Mouse (Mus musculus): ENCODE data around the gene Sncg. TPM values are rescaled to one million over a fixed set of nuclear protein-coding genes. Genes with fewer than 3 reads are reported as not detected.
"Not testable (repeated sequence)": the region's sequence is repeated elsewhere in the genome, so short reads cannot be mapped to it uniquely, and the experiment has no call there.

Gene Sncg
- polyA plus RNA-seq, 1 experiment = 6.6 TPM

DNA sequence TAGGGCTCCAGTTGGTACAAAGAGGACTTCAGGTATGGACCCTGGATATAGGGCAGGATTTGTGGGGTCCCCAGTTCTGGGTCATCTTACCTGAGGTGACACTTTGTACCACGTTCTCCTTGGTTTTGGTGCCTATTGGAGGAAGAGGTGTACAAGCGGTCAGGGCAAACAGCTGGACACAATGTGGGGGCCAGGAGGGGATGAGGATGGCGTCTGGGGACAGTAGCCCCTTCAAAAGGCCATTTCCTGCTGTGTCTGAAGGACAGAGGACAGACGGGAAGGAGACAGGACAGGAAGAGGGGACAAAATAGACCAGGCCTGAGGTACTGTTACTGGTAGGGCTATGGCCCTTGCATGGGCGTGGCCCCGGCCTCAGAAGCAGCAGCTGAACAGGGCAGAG, 1.0 kb downstream of the Sncg start:
- no peak overlapping the region for H3K4me3 ChIP-seq (ENCODE audit: insufficient read depth, low read length)
- H3K27ac ChIP-seq (ENCODE audit: insufficient read depth, low read length) = no peak overlapping the region
- H3K4me1 ChIP-seq (ENCODE audit: control insufficient read depth, insufficient read depth, low read length) = peaks cover under 1% of the 10 kb centered on the region; the same call in 1 of the 2 replicates
- TF ChIP-seq CTCF (IDR thresholded peaks at IDR 0.05; ENCODE audit: borderline replicate concordance, insufficient read depth, low read length) (no peak), POLR2A (IDR thresholded peaks at IDR 0.05; ENCODE audit: low read depth, low read length) (no peak)

DNA sequence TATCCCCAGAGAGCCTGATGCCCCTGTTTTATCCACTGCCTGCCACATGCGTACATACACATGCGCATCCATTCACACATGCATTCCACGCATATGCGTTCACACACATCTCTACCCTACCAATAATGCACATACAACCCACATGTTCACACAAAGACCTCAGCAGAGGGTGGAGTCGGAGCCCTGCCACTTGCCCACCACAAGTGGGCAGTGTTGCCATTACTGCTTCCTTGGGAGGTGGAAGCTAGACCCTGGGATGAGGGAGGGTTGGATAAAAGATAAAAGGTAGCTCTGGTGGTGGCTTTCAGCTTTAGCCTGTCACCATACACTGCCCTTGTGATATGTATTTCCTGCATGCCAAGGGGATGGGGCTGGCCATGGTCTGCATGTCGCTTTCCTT, 1.9 kb downstream of the Sncg start:
- TF ChIP-seq CTCF (IDR thresholded peaks at IDR 0.05; ENCODE audit: borderline replicate concordance, insufficient read depth, low read length) = peak; percentile 43; the same call in 1 of the 2 replicates
- TF ChIP-seq POLR2A (IDR thresholded peaks at IDR 0.05; ENCODE audit: low read depth, low read length) = no peak
- no peak overlapping the region for H3K27ac ChIP-seq (ENCODE audit: insufficient read depth, low read length)
- no peaks in the 10 kb centered on the region for H3K4me1 ChIP-seq (ENCODE audit: control insufficient read depth, insufficient read depth, low read length)
- H3K4me3 ChIP-seq (ENCODE audit: insufficient read depth, low read length) = no peak overlapping the region

DNA sequence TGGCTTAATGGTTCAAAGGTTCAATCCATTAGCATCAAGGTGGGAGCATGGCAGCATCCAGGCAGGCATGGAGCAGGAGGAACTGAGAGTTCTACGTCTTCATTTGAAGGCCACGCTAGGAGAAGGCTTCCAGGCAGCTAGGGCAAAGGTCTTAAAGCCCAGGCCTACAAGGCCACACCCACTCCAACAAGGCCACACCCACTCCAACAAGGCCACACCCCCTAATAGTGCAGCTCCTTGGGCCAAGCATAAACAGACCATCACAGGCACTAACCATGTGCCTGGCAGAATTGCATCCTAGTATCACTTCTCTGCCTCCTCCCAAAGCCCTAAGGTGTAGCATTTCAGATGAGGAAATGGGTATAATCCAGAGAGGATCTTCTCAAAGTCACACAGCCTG, 2.8 kb downstream of the Sncg start:
- no peaks in the 10 kb centered on the region for H3K4me1 ChIP-seq (ENCODE audit: control insufficient read depth, insufficient read depth, low read length)
- H3K4me3 ChIP-seq (ENCODE audit: insufficient read depth, low read length) = no peak overlapping the region
- TF ChIP-seq CTCF (IDR thresholded peaks at IDR 0.05; ENCODE audit: borderline replicate concordance, insufficient read depth, low read length) = no peak
- TF ChIP-seq POLR2A (IDR thresholded peaks at IDR 0.05; ENCODE audit: low read depth, low read length) = no peak
- no peak overlapping the region for H3K27ac ChIP-seq (ENCODE audit: insufficient read depth, low read length)

DNA sequence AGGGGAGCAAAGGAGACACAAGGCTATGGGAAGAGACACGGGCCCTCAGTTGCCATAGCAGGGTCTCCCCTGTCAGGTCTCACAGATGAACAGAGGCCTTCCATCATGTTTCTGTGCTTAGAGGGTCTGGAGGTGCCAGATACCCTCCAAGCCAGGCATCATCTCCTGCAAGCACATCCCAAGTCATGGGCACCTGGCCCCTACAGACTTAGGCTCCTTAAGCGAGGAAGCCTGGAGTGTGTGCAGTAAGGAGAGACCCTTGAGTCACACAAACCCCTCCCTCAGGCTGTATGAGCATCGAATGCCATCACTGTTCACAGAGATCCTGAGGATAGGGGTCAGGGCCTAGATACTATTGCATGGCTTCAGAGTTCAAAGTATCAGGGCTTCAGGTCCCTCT, 3.7 kb downstream of the Sncg start:
- TF ChIP-seq CTCF (IDR thresholded peaks at IDR 0.05; ENCODE audit: borderline replicate concordance, insufficient read depth, low read length) (no peak), POLR2A (IDR thresholded peaks at IDR 0.05; ENCODE audit: low read depth, low read length) (no peak)
- Histone ChIP-seq H3K27ac (ENCODE audit: insufficient read depth, low read length) (no peak overlapping the region), H3K4me3 (ENCODE audit: insufficient read depth, low read length) (no peak overlapping the region), H3K4me1 (ENCODE audit: control insufficient read depth, insufficient read depth, low read length) (no peaks in the 10 kb centered on the region)

DNA sequence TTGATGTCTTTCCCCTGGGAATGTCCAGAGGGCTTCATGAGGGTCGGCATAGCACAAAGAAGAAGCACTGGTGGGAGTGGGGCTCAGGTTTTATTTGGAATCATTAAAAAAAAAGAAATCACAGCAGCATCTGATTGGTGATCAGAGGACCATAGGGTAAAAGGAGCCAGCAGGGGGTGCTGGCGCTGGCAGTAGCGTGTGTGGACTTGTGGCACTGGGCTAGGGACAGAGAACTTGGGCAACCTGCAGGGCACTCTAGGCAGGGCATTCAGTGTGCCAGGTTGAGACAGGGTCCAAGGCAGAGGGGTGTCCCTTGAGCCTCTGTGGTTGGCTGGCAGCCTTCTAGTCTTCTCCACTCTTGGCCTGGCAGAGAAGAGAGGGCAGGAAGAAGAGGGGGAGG, 4.4 kb downstream of the Sncg start:
- Histone ChIP-seq H3K4me1 (ENCODE audit: control insufficient read depth, insufficient read depth, low read length) (no peaks in the 10 kb centered on the region), H3K4me3 (ENCODE audit: insufficient read depth, low read length) (no peak overlapping the region), H3K27ac (ENCODE audit: insufficient read depth, low read length) (no peak overlapping the region)
- TF ChIP-seq CTCF (IDR thresholded peaks at IDR 0.05; ENCODE audit: borderline replicate concordance, insufficient read depth, low read length) (no peak), POLR2A (IDR thresholded peaks at IDR 0.05; ENCODE audit: low read depth, low read length) (no peak)

DNA sequence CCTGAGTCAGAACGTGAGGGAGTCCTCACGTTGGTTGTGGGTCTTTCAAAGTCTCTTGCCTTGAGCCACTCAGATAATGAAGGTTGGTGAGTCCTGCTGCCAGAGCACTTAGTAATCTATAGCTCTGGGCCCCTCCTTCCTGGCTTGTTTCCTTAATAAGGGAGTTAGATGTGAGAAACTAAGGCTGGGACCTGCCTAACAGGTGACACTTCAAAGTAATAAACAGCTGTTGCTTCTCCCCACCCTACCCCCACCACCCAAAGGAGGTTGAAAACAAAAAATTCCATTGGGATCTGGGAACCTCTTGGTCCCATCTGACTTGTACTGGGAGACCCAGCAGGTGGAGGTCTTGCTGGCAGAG, 9.5 kb downstream of the Sncg start:
- Histone ChIP-seq H3K27ac (ENCODE audit: insufficient read depth, low read length) (no peak overlapping the region), H3K4me1 (ENCODE audit: control insufficient read depth, insufficient read depth, low read length) (no peaks in the 10 kb centered on the region; the same call in 1 of the 2 replicates), H3K4me3 (ENCODE audit: insufficient read depth, low read length) (no peak overlapping the region)
- TF ChIP-seq POLR2A (IDR thresholded peaks at IDR 0.05; ENCODE audit: low read depth, low read length) (no peak), CTCF (IDR thresholded peaks at IDR 0.05; ENCODE audit: borderline replicate concordance, insufficient read depth, low read length) (no peak)

DNA sequence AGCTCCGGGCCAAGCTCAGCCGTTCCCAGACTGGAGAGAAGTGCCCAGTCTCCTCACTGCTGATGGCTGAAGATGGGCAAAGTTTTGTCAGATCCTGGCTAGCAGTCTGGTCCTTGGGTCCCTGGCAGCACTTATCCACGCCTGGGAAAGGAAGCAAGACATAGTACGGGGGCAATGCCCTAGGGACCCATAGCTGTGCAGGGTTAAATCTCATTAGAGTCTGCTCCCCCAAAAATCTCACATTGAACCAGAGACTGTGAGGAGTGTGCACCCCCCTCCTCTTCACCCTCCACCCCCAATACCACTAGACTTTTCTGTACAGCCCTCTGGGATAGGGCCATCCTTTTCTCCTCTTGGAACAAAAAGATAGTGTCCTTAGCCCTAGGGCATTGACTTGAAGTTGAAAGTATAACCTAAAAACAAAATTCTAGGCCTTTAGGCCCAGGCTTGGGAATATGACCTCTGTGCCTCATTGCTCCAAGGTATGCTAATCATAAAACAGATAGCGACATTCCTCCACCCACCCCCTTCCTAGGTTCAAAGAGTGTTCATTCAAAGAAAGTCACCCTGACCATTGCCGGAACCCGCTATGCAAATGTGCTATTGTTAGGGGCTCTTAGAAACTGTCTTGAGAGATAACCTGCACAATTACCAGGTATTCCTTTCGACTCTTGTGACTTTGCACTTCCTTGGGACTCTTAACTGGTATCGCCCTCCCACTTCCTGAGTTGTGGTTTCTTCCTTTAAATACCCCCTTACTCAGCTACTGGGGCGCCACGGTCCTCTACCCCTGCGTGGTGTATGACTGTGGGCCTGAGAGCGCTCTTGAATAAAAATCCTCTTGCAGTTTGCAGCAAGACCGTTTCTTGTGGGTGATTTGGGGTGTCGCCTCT, 10.1 kb downstream of the Sncg start:
- H3K27ac ChIP-seq (ENCODE audit: insufficient read depth, low read length) = peak overlapping the region; percentile 72
- not testable (repeated sequence) for H3K4me1 ChIP-seq (ENCODE audit: control insufficient read depth, insufficient read depth, low read length); H3K4me3 ChIP-seq (ENCODE audit: insufficient read depth, low read length)

DNA sequence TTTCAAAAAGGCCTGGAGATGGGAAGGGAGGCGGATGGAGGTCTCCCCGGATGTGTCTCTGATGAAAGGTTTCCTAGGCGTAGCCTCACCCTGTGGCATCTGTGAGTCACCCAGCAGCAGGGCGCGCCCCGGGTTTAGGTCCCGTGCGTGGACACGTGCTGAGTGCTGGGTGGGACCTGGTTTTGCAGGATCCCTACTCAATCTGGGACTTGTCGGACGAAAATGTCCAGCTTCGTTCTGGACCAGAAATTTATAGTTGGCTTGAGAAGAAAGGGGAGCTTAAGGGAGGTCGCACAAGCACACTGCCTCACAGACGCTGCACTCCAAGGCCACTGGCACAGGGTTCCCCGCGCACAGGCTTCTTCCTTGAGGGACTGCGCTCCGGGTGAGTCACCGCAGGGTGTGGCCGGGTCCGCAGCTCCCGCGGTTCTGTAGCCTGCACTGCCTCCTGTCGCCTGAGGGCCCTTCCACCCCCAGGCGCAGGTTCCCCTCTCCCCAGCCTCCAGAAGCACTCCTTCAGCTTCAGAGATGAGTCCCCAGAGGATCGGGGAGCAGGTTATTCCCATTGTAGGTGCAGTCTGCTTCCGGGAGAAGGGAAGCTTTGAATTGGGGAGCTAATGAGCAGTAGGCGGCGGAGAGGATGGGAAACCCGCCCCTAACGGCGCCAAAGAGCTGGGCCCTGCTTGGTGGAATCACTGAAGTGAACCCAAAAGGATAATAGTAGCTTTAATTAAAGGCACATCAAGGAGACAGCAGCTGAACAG, 10.9 kb downstream of the Sncg start:
- Histone ChIP-seq H3K27ac (ENCODE audit: insufficient read depth, low read length) (peak overlapping the region; percentile 72), H3K4me1 (ENCODE audit: control insufficient read depth, insufficient read depth, low read length) (no peaks in the 10 kb centered on the region; the same call in 1 of the 2 replicates), H3K4me3 (ENCODE audit: insufficient read depth, low read length) (peak overlapping the region; percentile 18; the same call in 1 of the 2 replicates)
- peak; percentile 73 for TF ChIP-seq POLR2A (IDR thresholded peaks at IDR 0.05; ENCODE audit: low read depth, low read length)
- TF ChIP-seq CTCF (IDR thresholded peaks at IDR 0.05; ENCODE audit: borderline replicate concordance, insufficient read depth, low read length) = peak; percentile 34; the same call in 1 of the 2 replicates

DNA sequence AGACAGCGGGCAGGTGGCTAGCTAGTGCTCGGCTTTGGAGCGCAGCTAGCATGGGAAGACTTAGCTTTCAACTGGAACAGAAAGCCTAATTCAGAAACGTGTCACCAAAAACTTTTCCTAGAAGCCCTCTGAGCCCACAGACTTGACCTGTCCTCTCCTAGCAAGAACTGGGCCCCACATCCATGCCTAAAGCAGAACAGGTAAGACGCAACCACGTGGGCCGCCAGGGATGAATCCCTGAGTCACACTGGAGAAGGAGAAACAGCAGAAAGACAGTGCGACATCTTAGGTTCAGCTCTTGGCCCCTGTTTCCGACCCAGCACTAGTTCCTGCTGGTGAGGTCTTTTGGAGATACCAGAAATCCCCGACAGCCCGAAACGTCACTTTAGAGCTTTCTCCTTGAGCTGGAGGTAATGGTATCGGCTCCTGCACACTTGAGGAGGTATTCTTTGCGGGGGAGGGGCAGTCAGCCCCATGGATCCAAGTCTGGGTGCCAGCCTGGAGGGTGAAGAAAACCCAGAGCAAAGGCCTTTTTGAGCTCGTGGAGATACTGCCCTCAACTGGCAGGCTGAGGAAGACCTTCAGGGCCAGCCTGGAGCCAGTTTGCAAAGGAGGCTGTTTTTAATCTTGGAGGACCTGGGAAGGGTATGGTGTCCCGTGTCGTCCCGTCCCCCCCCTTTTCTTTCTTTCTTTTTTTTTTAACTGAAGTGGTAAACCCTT, 11.7 kb downstream of the Sncg start:
- TF ChIP-seq POLR2A (IDR thresholded peaks at IDR 0.05; ENCODE audit: low read depth, low read length) (no peak), CTCF (IDR thresholded peaks at IDR 0.05; ENCODE audit: borderline replicate concordance, insufficient read depth, low read length) (peak; percentile 57; the same call in 1 of the 2 replicates)
- H3K27ac ChIP-seq (ENCODE audit: insufficient read depth, low read length) = peak overlapping the region; percentile 72

More for the DNA sequence above, 11.7 kb downstream of the Sncg start:
- Histone ChIP-seq H3K4me1 (ENCODE audit: control insufficient read depth, insufficient read depth, low read length) (peaks cover 4% of the 10 kb centered on the region), H3K4me3 (ENCODE audit: insufficient read depth, low read length) (no peak overlapping the region)

Data from embryonic fibroblast, embryonic 13.5 days (primary cell).